Comparison of ENCODE assay signal across 19 mouse cellular contexts in genomic region chr3:50825534-50826423, GRCm38 (mm10).
DNase-seq lines count a peak whose midpoint lies in the region; ATAC-seq and TF ChIP-seq lines count a peak whose summit lies in the region.
"Had no signal": no experiment of that assay in that cellular context is flagged by ENCODE, and none has a peak within 500 bp of the region (broad histone marks: within the 10 kb centered on the region; RNA-seq: fewer than 3 reads in every experiment).

No protein-coding gene starts in this region.

- no peak for TF ChIP-seq CTCF in brain, embryonic 14.5 days (IDR thresholded peaks at IDR 0.05; ENCODE audit: borderline replicate concordance, extremely low read depth, insufficient read depth, insufficient read length)

- no peak for DNase-seq in hindbrain, embryonic 10.5 days (ENCODE audit: low spot score)
- DNase-seq in brain, adult 2 months (ENCODE audit: low read depth, low spot score) = peak; percentile 30
- DNase-seq in brain, embryonic 14.5 days (ENCODE audit: low read depth) = peak; percentile 44
- DNase-seq in embryo, embryonic 10 days (ENCODE audit: low spot score) = no peak
- DNase-seq: adrenal gland, adult 2 months; cerebellum, adult 18-20 months; cerebellum, postnatal 14 days; gastrocnemius, postnatal 10 days; heart, postnatal 10 days; kidney, adult 18-20 months; layer of hippocampus, adult 9-11 months; liver, embryonic 13.5 days; lung, adult 2 months; lung, postnatal 14 days; right cerebral cortex, postnatal 25 days had no signal

- H3K36me3 ChIP-seq in hindbrain, embryonic 12.5 days = no peaks in the 10 kb centered on the region
- no peaks in the 10 kb centered on the region for H3K36me3 ChIP-seq in hindbrain, embryonic 10.5 days
- no peaks in the 10 kb centered on the region for H3K36me3 ChIP-seq in midbrain, embryonic 15.5 days (replicated peaks)
- H3K36me3 ChIP-seq: heart, embryonic 12.5 days; liver, embryonic 13.5 days had no signal

- no peak for ATAC-seq in hindbrain, embryonic 12.5 days (ENCODE audit: low FRiP score)
- ATAC-seq in midbrain, embryonic 15.5 days (replicated peaks) = peak; percentile 59
- no peak for ATAC-seq in erythroid progenitor cell, adult 5-6 weeks (replicated peaks; ENCODE audit: low FRiP score, poor library complexity, severe bottlenecking)

- no peak overlapping the region for H3K4me2 ChIP-seq in hindbrain, embryonic 12.5 days (replicated peaks)
- H3K4me2 ChIP-seq in midbrain, embryonic 15.5 days = no peak overlapping the region
- H3K4me2 ChIP-seq: heart, embryonic 12.5 days; liver, embryonic 13.5 days had no signal

- 59% methylated on average over 5 of the region's 5 CpGs for WGBS in hindbrain, embryonic 12.5 days
- WGBS in hindbrain, embryonic 10.5 days = 75% methylated on average over 5 of the region's 5 CpGs
- 33% methylated on average over 5 of the region's 5 CpGs for WGBS in midbrain, embryonic 15.5 days

- 0 out of 2 replicates have a peak, but pooled peaks cover 2% of the 10 kb centered on the region for H3K4me1 ChIP-seq in hindbrain, embryonic 12.5 days
- H3K4me1 ChIP-seq in hindbrain, embryonic 10.5 days (replicated peaks) = peaks cover 9% of the 10 kb centered on the region
- peaks cover 16% of the 10 kb centered on the region for H3K4me1 ChIP-seq in midbrain, embryonic 15.5 days
- H3K4me1 ChIP-seq: liver, embryonic 13.5 days had no signal

- no peak overlapping the region for H3K4me3 ChIP-seq in hindbrain, embryonic 12.5 days
- H3K4me3 ChIP-seq in hindbrain, embryonic 10.5 days = no peak overlapping the region
- H3K4me3 ChIP-seq in midbrain, embryonic 15.5 days = no peak overlapping the region
- H3K4me3 ChIP-seq: heart, embryonic 12.5 days; liver, embryonic 13.5 days had no signal

- no peak for TF ChIP-seq POLR2A in brain, embryonic 14.5 days (IDR thresholded peaks at IDR 0.05; ENCODE audit: borderline replicate concordance, extremely low read depth, insufficient read depth, insufficient read length, poor library complexity, severe bottlenecking)

- H3K9me3 ChIP-seq in hindbrain, embryonic 12.5 days (replicated peaks) = no peaks in the 10 kb centered on the region
- no peaks in the 10 kb centered on the region for H3K9me3 ChIP-seq in hindbrain, embryonic 10.5 days
- no peaks in the 10 kb centered on the region for H3K9me3 ChIP-seq in midbrain, embryonic 15.5 days
- H3K9me3 ChIP-seq: liver, embryonic 13.5 days had no signal

- H3K27me3 ChIP-seq in hindbrain, embryonic 12.5 days = no peaks in the 10 kb centered on the region
- H3K27me3 ChIP-seq in hindbrain, embryonic 10.5 days (ENCODE audit: insufficient read depth, poor library complexity, severe bottlenecking) = no peaks in the 10 kb centered on the region
- no peaks in the 10 kb centered on the region for H3K27me3 ChIP-seq in midbrain, embryonic 15.5 days (replicated peaks)
- H3K27me3 ChIP-seq: heart, embryonic 12.5 days; liver, embryonic 13.5 days had no signal

- H3K9ac ChIP-seq in hindbrain, embryonic 12.5 days = no peak overlapping the region
- no peak overlapping the region for H3K9ac ChIP-seq in midbrain, embryonic 15.5 days
- H3K9ac ChIP-seq: heart, embryonic 12.5 days; liver, embryonic 13.5 days had no signal

- peak overlapping the region; percentile 57; the same call in 1 of the 2 replicates for H3K27ac ChIP-seq in hindbrain, embryonic 12.5 days
- no peak overlapping the region for H3K27ac ChIP-seq in hindbrain, embryonic 10.5 days
- peak overlapping the region; percentile 60 for H3K27ac ChIP-seq in midbrain, embryonic 15.5 days
- H3K27ac ChIP-seq: liver, embryonic 13.5 days had no signal

Comparison
In these comparisons a context has a peak if more than half of its experiments do, and no peak if none do; other contexts are left out.
1. DNase-seq: peak in brain, adult 2 months (single experiment) and brain, embryonic 14.5 days (single experiment); none in hindbrain, embryonic 10.5 days (single experiment) and embryo, embryonic 10 days (single experiment).